Mouse (Mus musculus): ENCODE results near the gene Prtn3. TPM values are rescaled to one million over a fixed set of nuclear protein-coding genes. Genes with fewer than 3 reads are reported as not detected.

Gene Prtn3
- total RNA-seq, 2 experiments from 2014 or later = not detected

- DNase-seq (ENCODE audit: low spot score) = no peak
Measured at GRCm38 (mm10) chr10:79909092-79909922, 35.0 kb downstream of the Prtn3 start.

GRCm38 (mm10) chr10:79910556-79910955 lies 36.3 kb downstream of the Prtn3 start, which contains the start of gene Gm26602:
Gene Gm26602, plus strand, starts transcription at chr10:79910856.
- DNase-seq (ENCODE audit: low spot score) = no peak

GRCm38 (mm10) chr10:79912412-79912811 lies 38.1 kb downstream of the Prtn3 start:
- no peak for DNase-seq (ENCODE audit: low spot score)

GRCm38 (mm10) chr10:79914131-79914947 lies 40.1 kb downstream of the Prtn3 start:
- no peak for DNase-seq (ENCODE audit: low spot score)

- no peak for DNase-seq (ENCODE audit: low spot score)
Measured at GRCm38 (mm10) chr10:79914948-79915596, 40.8 kb downstream of the Prtn3 start.

- no peak for DNase-seq (ENCODE audit: low spot score)
Measured at GRCm38 (mm10) chr10:79916081-79916480, 41.8 kb downstream of the Prtn3 start.

GRCm38 (mm10) chr10:79916808-79917531 lies 42.7 kb downstream of the Prtn3 start, which contains the start of gene Kiss1r:
Gene Kiss1r, plus strand, starts transcription at chr10:79916971.
- peak; percentile 85 for DNase-seq (ENCODE audit: low spot score)

- no peak for DNase-seq (ENCODE audit: low spot score)
Measured at GRCm38 (mm10) chr10:79917532-79918100, 43.3 kb downstream of the Prtn3 start.

- no peak for DNase-seq (ENCODE audit: low spot score)
Measured at GRCm38 (mm10) chr10:79918231-79919078, 44.2 kb downstream of the Prtn3 start.

GRCm38 (mm10) chr10:79919251-79919849 lies 45.1 kb downstream of the Prtn3 start:
- no peak for DNase-seq (ENCODE audit: low spot score)

GRCm38 (mm10) chr10:79920056-79920890 lies 46.0 kb downstream of the Prtn3 start:
- DNase-seq (ENCODE audit: low spot score) = no peak

- no peak for DNase-seq (ENCODE audit: low spot score)
Measured at GRCm38 (mm10) chr10:79920958-79921535, 46.8 kb downstream of the Prtn3 start, which contains the start of gene R3hdm4. Gene R3hdm4, minus strand, starts transcription at chr10:79921208.

GRCm38 (mm10) chr10:79921572-79921971 lies 47.3 kb downstream of the Prtn3 start:
- DNase-seq (ENCODE audit: low spot score) = no peak

- DNase-seq (ENCODE audit: low spot score) = peak; percentile 95
Measured at GRCm38 (mm10) chr10:79924998-79925784, 50.9 kb downstream of the Prtn3 start.

GRCm38 (mm10) chr10:79925785-79926490 lies 51.7 kb downstream of the Prtn3 start:
- no peak for DNase-seq (ENCODE audit: low spot score)

Data from gastrocnemius, adult 18-20 months (tissue).